Mouse (Mus musculus): ENCODE measurements around the gene Pde6b.

Pde6b gene

DNA sequence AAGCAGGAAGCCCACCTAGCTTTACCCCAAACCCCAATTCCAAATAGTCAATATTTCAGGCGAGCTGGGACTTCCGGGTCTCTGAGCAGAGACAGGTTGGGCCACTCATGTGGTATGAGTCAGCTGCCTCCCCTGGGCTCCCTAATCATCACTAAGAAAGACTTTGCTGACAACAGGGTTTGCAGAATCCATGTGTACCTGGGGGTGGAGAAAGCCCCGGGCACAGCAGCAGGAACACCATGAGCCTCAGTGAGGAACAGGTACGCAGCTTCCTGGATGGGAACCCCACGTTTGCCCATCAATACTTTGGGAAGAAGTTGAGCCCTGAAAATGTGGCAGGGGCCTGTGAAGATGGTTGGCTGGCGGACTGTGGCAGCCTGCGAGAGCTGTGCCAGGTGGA lies at the start of gene Pde6b:
Gene Pde6b, plus strand, starts transcription at position 191 of the 400 bp plus-strand sequence.
- H3K27me3 ChIP-seq (ENCODE audit: control insufficient read depth, insufficient read depth, low read length, poor library complexity, severe bottlenecking), result no peaks in the 10 kb centered on the region; the same call in 1 of the 2 replicates
- no peak for DNase-seq (ENCODE audit: low read depth, low spot score)
- H3K36me3 ChIP-seq (ENCODE audit: control insufficient read depth, insufficient read depth, low read length, poor library complexity, severe bottlenecking), result no peaks in the 10 kb centered on the region

DNA sequence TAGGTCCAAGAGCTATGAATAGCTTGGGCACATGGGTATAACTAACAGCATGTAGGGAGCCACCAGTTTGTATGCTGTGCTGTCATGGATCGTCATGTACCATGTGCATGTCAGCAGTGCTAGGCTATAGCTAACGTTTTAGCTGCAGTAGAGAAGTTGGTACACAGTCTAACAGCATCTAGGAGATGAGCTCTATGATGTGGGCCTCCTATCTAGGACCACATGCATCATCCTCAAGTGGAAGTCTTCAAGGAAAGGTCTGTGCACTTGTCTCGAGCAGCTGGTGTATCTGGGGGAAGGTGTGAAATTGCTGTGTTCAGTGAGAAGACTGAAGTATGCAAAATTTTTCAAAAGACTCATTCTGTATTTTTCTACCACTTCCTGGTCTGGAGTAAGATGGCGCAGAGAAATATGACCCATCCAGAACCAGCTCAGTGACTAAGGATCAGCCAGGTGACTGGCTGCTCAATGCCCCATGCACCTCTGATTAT lies 44.5 kb upstream of the Pde6b start:
- Histone ChIP-seq H3K36me3 (ENCODE audit: control insufficient read depth, insufficient read depth, low read length, poor library complexity, severe bottlenecking) (peaks cover 5% of the 10 kb centered on the region), H3K27me3 (ENCODE audit: control insufficient read depth, insufficient read depth, low read length, poor library complexity, severe bottlenecking) (no peaks in the 10 kb centered on the region)
- DNase-seq (ENCODE audit: low read depth, low spot score), result no peak

DNA sequence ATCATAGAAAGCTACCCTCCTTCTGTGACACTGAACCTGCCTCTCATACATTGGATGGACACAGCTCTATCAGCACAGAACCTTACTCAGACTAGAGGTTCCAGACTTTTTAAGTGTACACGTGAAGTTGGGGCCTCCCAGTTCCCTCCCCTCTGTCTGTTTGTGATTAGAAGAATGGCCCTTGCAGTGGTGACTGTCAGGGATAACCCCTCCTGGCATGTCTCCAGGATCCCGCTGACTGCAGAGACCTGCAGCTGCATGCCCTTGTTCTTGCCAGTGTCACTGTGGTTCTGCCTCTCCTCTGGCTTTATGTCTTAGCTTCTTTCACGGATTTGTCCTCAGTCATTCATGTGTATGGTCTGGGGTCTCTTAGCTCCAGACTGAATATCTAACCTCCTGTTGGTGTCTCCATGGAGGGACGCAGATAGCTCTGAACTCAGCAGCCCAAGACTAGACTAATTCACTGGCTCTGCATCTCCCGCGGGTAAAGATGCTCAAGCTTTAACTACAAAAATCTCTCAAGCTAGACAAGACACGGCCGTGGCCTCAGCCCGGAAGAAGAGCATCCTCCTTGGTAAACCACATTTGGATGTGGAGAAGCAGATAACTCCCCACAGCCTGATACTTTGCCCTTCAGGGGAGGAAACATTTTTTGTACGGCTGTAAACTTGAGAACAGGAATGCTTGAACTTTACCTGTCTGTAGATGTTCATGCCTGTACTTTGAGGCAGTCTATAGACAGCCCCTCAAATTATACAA lies 42.7 kb upstream of the Pde6b start:
- no peak for DNase-seq (ENCODE audit: low read depth, low spot score)
- H3K27me3 ChIP-seq (ENCODE audit: control insufficient read depth, insufficient read depth, low read length, poor library complexity, severe bottlenecking), result no peaks in the 10 kb centered on the region
- peaks cover 6% of the 10 kb centered on the region for H3K36me3 ChIP-seq (ENCODE audit: control insufficient read depth, insufficient read depth, low read length, poor library complexity, severe bottlenecking)

DNA sequence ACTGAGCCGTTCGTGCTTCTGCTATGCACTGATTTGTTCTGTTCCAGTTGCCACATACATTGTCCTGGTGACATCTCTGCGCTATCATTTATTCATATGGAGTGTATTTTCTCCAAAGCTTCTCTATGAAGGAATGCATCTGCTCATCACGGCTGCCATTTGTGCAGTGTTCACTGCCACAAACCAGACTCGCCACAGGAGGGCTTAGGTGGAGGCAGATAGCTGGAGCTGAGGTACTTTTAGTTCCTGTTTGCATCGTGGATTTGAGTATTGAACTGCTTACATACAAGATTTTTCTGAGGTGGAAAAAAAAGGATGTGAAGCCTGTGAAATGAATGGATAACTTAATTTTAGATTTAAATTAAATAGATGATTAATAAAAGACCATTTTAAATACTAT lies 40.3 kb upstream of the Pde6b start:
- peaks cover 3% of the 10 kb centered on the region for H3K36me3 ChIP-seq (ENCODE audit: control insufficient read depth, insufficient read depth, low read length, poor library complexity, severe bottlenecking)
- no peak for DNase-seq (ENCODE audit: low read depth, low spot score)
- H3K27me3 ChIP-seq (ENCODE audit: control insufficient read depth, insufficient read depth, low read length, poor library complexity, severe bottlenecking), result no peaks in the 10 kb centered on the region

DNA sequence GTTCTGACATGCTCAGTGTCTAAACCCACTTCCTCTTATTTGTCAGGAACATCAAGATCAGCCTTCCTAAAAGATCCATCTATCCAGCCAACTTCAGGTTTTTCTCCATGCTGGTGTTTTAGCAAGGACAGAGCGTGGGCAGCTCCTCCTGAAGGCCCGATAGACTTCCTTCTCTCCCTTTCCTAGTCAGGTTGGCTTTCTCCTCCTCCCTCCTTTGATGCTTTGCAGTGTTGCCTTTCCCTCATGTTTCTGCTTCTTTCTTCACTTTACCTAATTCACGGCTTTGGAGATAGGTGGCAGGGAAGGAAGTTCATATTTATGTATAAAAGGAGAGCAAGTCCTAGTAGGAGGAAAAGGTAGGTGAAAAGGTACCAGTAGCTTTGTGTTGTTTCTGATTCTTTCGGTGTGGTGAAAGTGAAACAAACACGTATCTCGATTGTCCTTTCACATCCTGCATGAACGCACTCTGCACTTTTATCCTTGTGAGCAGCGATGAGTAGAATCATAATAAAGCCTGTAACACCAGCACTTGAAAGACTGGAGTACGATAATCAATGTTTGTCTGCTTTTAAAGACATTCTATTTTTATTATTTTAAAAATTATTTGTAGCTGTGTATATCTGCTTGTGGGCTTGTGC lies 38.6 kb upstream of the Pde6b start:
- DNase-seq (ENCODE audit: low read depth, low spot score), result no peak
- H3K27me3 ChIP-seq (ENCODE audit: control insufficient read depth, insufficient read depth, low read length, poor library complexity, severe bottlenecking), result no peaks in the 10 kb centered on the region
- H3K36me3 ChIP-seq (ENCODE audit: control insufficient read depth, insufficient read depth, low read length, poor library complexity, severe bottlenecking), result peaks cover 3% of the 10 kb centered on the region

DNA sequence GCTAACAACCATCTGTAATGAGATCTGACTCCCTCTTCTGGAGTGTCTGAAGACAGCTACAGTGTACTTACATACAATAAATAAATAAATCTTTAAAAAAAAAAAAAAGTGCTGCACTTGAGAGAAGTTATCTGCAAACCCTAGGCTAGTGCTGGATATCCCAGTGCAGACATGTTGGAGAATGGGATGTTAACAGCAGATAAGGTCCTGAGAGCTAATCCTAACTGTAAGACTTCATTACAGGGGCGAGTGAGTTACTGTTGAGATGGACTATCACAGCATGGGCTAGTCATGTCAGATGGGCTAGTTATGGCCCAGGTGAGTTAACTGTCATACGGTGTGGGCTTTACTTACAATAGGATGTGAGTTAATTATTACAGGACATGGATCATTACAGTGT lies 34.1 kb upstream of the Pde6b start:
- H3K36me3 ChIP-seq (ENCODE audit: control insufficient read depth, insufficient read depth, low read length, poor library complexity, severe bottlenecking), result no peaks in the 10 kb centered on the region
- no peak for DNase-seq (ENCODE audit: low read depth, low spot score)
- H3K27me3 ChIP-seq (ENCODE audit: control insufficient read depth, insufficient read depth, low read length, poor library complexity, severe bottlenecking), result no peaks in the 10 kb centered on the region

DNA sequence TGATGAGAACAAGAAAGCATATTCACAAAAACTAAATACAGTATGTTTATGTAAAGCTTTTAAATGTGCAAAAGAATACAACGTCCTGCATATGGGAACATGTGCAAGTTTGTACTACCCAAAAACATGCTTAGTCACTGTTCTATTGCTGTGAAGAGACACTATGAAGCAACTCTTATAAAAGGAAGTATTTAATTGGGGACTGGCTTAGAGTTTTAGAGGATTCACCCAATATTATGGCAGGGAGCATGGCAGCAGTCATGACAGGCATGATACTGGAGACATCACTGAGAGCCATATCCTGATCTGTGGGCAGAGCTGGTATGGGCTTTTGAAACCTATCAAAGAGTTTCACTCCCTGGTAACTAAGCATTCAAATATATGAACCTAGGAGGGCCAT lies 30.3 kb upstream of the Pde6b start:
- no peaks in the 10 kb centered on the region for H3K27me3 ChIP-seq (ENCODE audit: control insufficient read depth, insufficient read depth, low read length, poor library complexity, severe bottlenecking)
- no peaks in the 10 kb centered on the region for H3K36me3 ChIP-seq (ENCODE audit: control insufficient read depth, insufficient read depth, low read length, poor library complexity, severe bottlenecking)
- DNase-seq (ENCODE audit: low read depth, low spot score), result no peak

DNA sequence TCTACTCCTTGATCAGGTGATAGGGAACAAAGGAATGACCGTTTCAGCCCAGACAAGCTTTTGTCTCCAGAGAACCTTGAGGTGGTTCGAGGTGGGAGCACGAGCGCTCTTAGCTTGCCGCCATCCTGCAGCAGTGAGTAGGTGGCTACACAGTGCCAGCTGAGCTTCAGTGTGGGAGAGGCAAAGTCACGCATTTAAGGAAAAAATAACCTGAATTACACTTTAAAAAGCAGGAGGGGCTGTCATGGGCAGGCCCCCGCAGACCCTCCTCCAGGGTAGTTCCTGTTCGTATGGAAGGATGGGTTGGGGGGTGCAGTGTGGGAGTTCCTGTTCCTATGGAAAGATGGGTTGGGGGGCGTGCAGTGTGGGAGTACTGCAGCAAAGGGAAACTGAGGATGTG lies 28.7 kb upstream of the Pde6b start:
- H3K36me3 ChIP-seq (ENCODE audit: control insufficient read depth, insufficient read depth, low read length, poor library complexity, severe bottlenecking), result no peaks in the 10 kb centered on the region
- no peak for DNase-seq (ENCODE audit: low read depth, low spot score)
- H3K27me3 ChIP-seq (ENCODE audit: control insufficient read depth, insufficient read depth, low read length, poor library complexity, severe bottlenecking), result no peaks in the 10 kb centered on the region

DNA sequence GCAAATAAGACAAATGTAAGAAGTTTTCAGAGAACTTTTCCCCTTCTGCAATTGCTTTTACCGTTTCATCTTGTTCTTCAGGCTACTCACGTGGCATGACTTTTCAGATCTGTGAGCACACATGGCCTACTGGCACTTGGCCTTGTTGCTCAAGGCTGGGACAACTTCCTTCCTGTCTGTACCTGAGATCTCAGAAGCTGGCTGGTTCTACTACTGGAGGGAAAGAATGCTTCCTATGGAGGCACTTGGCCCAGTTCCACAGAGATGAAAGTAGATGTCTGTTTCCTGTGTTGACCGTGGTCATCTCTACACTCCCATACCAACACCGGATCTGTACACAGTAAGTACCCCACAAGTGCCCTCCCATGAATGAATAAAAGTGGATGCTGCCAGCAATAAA lies 28.0 kb upstream of the Pde6b start:
- Histone ChIP-seq H3K27me3 (ENCODE audit: control insufficient read depth, insufficient read depth, low read length, poor library complexity, severe bottlenecking) (no peaks in the 10 kb centered on the region), H3K36me3 (ENCODE audit: control insufficient read depth, insufficient read depth, low read length, poor library complexity, severe bottlenecking) (no peaks in the 10 kb centered on the region)
- DNase-seq (ENCODE audit: low read depth, low spot score), result no peak

DNA sequence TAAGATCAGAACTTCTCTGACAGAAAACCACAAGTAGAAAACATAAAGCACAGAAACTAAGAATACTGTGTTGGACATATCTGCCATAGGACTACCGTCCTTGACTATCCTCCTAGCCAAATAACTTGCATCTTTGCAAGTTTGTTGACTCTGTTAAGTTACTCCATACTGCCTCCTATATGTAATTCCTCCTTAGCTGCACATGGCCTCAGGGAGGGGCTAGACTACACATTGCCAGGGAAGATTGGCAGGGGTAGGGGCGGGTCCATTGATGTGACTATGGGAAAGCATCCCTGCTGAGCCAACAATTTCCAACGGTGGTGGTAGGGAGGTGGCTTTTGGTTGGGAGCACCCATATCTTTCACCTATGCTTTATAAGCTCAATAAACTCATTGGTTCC lies 25.9 kb upstream of the Pde6b start:
- Histone ChIP-seq H3K27me3 (ENCODE audit: control insufficient read depth, insufficient read depth, low read length, poor library complexity, severe bottlenecking) (no peaks in the 10 kb centered on the region), H3K36me3 (ENCODE audit: control insufficient read depth, insufficient read depth, low read length, poor library complexity, severe bottlenecking) (no peaks in the 10 kb centered on the region)
- DNase-seq (ENCODE audit: low read depth, low spot score), result no peak

DNA sequence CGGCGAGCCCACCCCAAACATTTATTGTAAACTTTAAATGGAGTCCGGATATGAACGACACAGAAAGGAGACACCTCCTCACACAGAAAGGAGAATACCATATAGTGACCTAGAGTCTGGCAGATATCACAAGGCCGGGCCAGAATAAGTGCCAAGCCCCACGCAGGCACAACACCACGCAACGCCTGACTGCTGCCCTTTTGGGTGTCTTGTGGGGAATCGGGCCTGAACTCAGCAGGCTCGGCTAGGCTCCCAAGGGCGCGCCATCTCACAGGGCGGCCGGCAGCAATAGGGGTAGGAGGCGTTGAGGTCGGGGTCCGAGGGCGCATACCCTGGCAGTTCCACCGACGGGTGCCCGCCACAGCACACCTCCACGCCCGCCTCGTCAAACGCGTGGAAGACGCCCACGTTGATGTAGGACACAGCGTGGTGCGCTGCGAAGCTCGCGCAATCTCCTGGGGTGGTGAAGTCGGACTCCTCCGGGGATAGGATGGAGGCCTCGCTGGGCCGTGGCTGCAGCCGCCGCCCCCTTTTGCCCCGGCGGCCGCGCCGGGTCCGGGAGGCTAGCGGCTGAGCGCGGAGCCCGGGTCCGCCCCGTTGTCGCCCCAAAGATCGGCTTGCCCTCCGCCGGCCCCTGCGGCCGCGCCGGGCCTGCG lies 21.7 kb upstream of the Pde6b start:
- Histone ChIP-seq H3K27me3 (ENCODE audit: control insufficient read depth, insufficient read depth, low read length, poor library complexity, severe bottlenecking) (no peaks in the 10 kb centered on the region), H3K36me3 (ENCODE audit: control insufficient read depth, insufficient read depth, low read length, poor library complexity, severe bottlenecking) (no peaks in the 10 kb centered on the region)
- no peak for DNase-seq (ENCODE audit: low read depth, low spot score)

DNA sequence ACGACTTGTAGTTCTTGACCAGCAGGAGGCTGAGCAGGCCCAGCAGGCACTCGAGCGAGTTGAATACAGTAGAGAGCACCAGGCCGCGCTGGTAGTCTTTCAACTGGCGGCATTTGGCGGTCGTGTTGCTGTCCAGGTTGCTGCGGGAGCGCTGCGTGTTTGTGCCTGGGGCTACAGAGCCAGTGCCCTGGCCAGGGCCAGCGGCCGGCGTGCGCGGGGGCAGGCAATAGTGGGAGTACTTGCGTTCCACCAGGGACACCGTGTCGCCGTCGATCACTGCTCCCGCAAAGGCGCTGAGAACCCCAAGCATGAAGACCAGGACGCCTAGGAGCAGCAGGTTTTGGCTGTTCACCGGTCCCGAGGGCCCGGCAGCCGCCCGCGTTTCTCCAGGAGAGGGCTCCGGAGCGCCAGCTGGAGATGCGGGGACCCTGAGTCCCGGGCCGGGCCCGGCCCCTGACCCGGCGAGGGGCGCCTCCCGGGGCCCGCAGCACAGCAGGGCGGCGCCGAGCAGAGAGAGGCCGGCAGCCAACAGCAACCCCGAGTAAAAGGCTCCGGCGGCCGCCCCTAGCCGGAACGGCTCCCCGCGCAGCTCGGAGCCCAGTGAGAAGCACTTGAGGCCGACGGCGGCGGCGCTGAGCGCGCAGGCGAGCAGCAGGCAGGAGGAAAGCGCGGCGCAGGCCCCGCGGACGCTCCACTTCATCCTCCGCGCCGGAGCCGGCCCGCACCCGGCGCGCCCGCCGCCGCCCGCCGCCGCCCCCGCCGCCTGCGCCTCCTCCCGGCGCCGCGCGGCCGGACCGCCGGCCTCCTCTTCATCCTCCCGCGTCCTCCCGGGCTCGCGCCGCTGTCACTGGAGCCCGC lies 21.0 kb upstream of the Pde6b start:
- H3K36me3 ChIP-seq (ENCODE audit: control insufficient read depth, insufficient read depth, low read length, poor library complexity, severe bottlenecking), result no peaks in the 10 kb centered on the region
- H3K27me3 ChIP-seq (ENCODE audit: control insufficient read depth, insufficient read depth, low read length, poor library complexity, severe bottlenecking), result no peaks in the 10 kb centered on the region
- no peak for DNase-seq (ENCODE audit: low read depth, low spot score)

DNA sequence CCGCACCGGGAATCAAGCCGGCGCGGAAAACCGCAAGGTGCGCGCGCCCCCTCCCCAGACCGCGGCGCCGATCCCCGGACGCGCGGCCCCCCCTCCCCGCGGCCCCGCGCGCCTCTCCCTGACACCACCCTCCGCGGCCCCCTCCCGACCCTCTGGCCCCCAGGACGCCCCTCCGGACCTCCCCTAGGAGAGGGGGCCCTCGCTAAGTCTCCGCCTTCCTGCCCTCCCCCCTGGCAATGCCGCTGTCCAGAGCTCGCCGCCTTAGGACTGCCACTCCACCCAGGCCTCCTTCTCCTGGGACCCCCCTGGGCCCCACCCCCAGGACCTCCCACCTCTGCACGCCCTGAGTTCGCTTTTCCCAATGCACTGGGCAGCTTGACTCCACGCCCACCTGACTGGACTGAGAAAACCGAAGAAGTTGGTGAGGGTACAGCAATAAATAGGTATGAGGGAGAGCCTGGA lies 20.3 kb upstream of the Pde6b start, which contains the start of gene Gm42517:
Gene Gm42517, minus strand, starts transcription at position 52 of the 462 bp plus-strand sequence.
- Histone ChIP-seq H3K27me3 (ENCODE audit: control insufficient read depth, insufficient read depth, low read length, poor library complexity, severe bottlenecking) (no peaks in the 10 kb centered on the region), H3K36me3 (ENCODE audit: control insufficient read depth, insufficient read depth, low read length, poor library complexity, severe bottlenecking) (no peaks in the 10 kb centered on the region)
- no peak for DNase-seq (ENCODE audit: low read depth, low spot score)

DNA sequence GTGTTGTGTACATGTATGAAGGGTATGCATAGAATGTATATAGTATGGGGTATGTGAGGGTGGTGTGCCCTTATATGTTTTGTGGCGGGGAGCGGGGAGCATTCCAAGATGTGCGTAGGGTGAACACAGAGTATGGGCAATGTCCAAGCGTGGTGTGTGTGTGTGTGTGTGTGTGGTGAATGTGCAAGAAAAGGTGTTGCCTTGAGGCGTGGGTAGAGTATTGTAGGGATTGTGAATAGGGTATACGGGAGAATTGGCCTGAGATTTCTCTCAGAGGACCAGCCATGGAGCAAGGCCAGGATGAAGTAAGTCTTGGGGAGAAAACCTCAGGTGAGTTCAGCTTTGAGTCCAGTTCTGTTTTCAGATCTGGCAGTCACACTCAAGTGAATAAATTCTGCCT lies 19.7 kb upstream of the Pde6b start:
- H3K36me3 ChIP-seq (ENCODE audit: control insufficient read depth, insufficient read depth, low read length, poor library complexity, severe bottlenecking), result no peaks in the 10 kb centered on the region

More for the DNA sequence above, 19.7 kb upstream of the Pde6b start:
- H3K27me3 ChIP-seq (ENCODE audit: control insufficient read depth, insufficient read depth, low read length, poor library complexity, severe bottlenecking), result no peaks in the 10 kb centered on the region
- no peak for DNase-seq (ENCODE audit: low read depth, low spot score)

Measured in splenic B cell, adult 2 months (primary cell).